Mouse (Mus musculus): ENCODE measurements at regions not wholly inside any gene's neighbourhood (a gene's known extent, or its start where the extent isn't known, plus 50 kb on each side); places are given as distances from the start of the nearest gene placed in this dataset.

DNA sequence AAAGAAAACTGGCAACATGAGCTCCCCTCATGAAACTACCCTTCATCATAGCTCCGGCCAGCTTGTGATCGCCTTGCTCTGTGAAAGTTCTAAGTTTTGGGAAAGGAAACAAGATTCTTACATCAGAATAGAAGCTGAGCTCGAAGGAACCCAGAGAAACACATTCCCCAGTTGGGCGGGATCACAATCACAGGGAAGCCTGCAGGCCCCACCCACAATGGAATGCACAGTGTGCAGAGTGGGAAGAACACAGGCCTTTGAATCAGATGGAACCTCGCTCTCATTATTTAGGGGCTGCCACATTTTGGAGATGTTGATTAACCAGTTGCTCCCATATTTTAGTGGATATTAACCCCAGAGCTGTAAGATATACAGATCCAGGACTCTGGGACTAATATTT lies 234.9 kb downstream of the Sox2 start:
- ATAC-seq (replicated peaks; ENCODE audit: insufficient number of reproducible peaks, insufficient read depth, low FRiP score, low read depth): no peak
- Histone ChIP-seq H3K4me2 (no peak overlapping the region), H3K27me3 (no peaks in the 10 kb centered on the region), H3K27ac (no peak overlapping the region), H3K36me3 (no peaks in the 10 kb centered on the region), H3K4me1 (replicated peaks) (no peaks in the 10 kb centered on the region), H3K9ac (no peak overlapping the region), H3K4me3 (no peak overlapping the region), H3K9me3 (replicated peaks) (no peaks in the 10 kb centered on the region)
- WGBS: 70% methylated on average over 5 of the region's 5 CpGs

DNA sequence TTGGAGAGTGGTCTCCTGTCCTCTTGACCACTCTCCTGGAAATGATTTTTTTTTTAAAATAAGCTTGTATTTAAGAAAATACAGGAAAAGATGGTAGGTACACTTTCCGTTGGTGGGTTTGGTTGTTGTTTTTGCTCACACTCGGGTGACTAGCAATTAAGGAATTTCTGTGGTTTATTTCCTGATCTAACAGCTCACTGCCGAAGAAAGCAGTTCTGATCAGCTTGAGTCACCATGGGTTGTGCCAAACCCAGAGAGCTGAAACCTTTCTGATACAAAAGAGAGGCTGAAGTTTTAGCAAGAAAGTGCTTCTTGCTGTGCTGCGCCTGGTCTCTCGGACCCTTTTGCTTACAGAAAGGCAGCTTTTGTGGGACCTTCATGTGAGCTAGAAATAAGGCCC lies 243.2 kb downstream of the Sox2 start:
- no peaks in the 10 kb centered on the region for H3K4me1 ChIP-seq (replicated peaks)
- no peak overlapping the region for H3K4me3 ChIP-seq
- H3K27ac ChIP-seq: no peak overlapping the region
- H3K27me3 ChIP-seq: no peaks in the 10 kb centered on the region
- no peak overlapping the region for H3K4me2 ChIP-seq
- H3K9me3 ChIP-seq (replicated peaks): no peaks in the 10 kb centered on the region
- 82% methylated on average over 5 of the region's 5 CpGs for WGBS
- H3K36me3 ChIP-seq: no peaks in the 10 kb centered on the region
- no peak overlapping the region for H3K9ac ChIP-seq
- ATAC-seq (replicated peaks; ENCODE audit: insufficient number of reproducible peaks, insufficient read depth, low FRiP score, low read depth): no peak

- Histone ChIP-seq H3K4me3 (no peak overlapping the region), H3K4me1 (replicated peaks) (peaks cover 5% of the 10 kb centered on the region), H3K27me3 (no peaks in the 10 kb centered on the region), H3K9ac (no peak overlapping the region), H3K27ac (no peak overlapping the region), H3K36me3 (no peaks in the 10 kb centered on the region), H3K9me3 (replicated peaks) (no peaks in the 10 kb centered on the region), H3K4me2 (no peak overlapping the region)
- WGBS: 78% methylated on average over 8 of the region's 8 CpGs
- ATAC-seq (replicated peaks; ENCODE audit: insufficient number of reproducible peaks, insufficient read depth, low FRiP score, low read depth): no peak
These were observed 252.9 kb downstream of the Sox2 start for GRCm38 (mm10) chr3:34903106-34903505.

DNA sequence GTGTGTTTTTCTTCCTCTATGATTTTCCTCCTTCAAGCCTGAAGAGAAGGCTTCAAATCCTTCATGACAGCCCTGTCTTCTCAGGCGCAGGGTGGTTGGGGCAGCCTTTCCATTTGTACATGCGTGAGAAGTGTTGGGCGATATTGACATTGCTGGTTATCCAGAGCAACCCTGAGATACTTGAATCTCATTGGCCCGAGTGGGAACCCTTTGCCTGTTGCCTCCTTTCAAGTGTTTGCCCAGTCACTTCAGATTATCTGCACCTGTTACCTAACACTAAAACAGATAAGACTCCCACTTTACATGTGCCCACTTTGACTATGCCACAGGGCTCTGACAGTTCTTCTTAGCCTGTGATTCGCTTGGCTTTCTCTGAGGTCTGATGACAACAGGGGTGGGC lies 258.3 kb downstream of the Sox2 start:
- Histone ChIP-seq H3K4me2 (no peak overlapping the region), H3K4me3 (no peak overlapping the region), H3K27ac (no peak overlapping the region), H3K36me3 (no peaks in the 10 kb centered on the region), H3K9ac (no peak overlapping the region), H3K27me3 (no peaks in the 10 kb centered on the region), H3K4me1 (replicated peaks) (peaks cover 7% of the 10 kb centered on the region), H3K9me3 (replicated peaks) (no peaks in the 10 kb centered on the region)
- WGBS: 52% methylated on average over 5 of the region's 5 CpGs
- ATAC-seq (replicated peaks; ENCODE audit: insufficient number of reproducible peaks, insufficient read depth, low FRiP score, low read depth): no peak

GRCm38 (mm10) chr3:34909350-34909749 lies 259.1 kb downstream of the Sox2 start:
- Histone ChIP-seq H3K4me2 (no peak overlapping the region), H3K36me3 (no peaks in the 10 kb centered on the region), H3K4me1 (replicated peaks) (peaks cover 7% of the 10 kb centered on the region), H3K27ac (no peak overlapping the region), H3K4me3 (no peak overlapping the region), H3K27me3 (no peaks in the 10 kb centered on the region), H3K9ac (no peak overlapping the region), H3K9me3 (replicated peaks) (no peaks in the 10 kb centered on the region)
- ATAC-seq (replicated peaks; ENCODE audit: insufficient number of reproducible peaks, insufficient read depth, low FRiP score, low read depth): no peak
- 77% methylated on average over 3 of the region's 3 CpGs for WGBS

- Histone ChIP-seq H3K27ac (no peak overlapping the region), H3K36me3 (no peaks in the 10 kb centered on the region), H3K9me3 (replicated peaks) (no peaks in the 10 kb centered on the region), H3K4me3 (no peak overlapping the region), H3K4me1 (replicated peaks) (no peaks in the 10 kb centered on the region), H3K4me2 (no peak overlapping the region), H3K27me3 (no peaks in the 10 kb centered on the region), H3K9ac (no peak overlapping the region)
- WGBS: 60% methylated on average over 6 of the region's 6 CpGs
- no peak for ATAC-seq (replicated peaks; ENCODE audit: insufficient number of reproducible peaks, insufficient read depth, low FRiP score, low read depth)
These were observed 268.2 kb downstream of the Sox2 start for GRCm38 (mm10) chr3:34918326-34918932.

- no peak overlapping the region for H3K27ac ChIP-seq
- H3K4me2 ChIP-seq: no peak overlapping the region
- H3K9me3 ChIP-seq (replicated peaks): no peaks in the 10 kb centered on the region
- no peaks in the 10 kb centered on the region for H3K36me3 ChIP-seq
- H3K4me1 ChIP-seq (replicated peaks): no peaks in the 10 kb centered on the region
- no peak overlapping the region for H3K9ac ChIP-seq
- no peaks in the 10 kb centered on the region for H3K27me3 ChIP-seq
- no peak for ATAC-seq (replicated peaks; ENCODE audit: insufficient number of reproducible peaks, insufficient read depth, low FRiP score, low read depth)
- WGBS: 86% methylated on average over 5 of the region's 5 CpGs
- no peak overlapping the region for H3K4me3 ChIP-seq
These were observed 270.3 kb downstream of the Sox2 start for GRCm38 (mm10) chr3:34920497-34920896.

DNA sequence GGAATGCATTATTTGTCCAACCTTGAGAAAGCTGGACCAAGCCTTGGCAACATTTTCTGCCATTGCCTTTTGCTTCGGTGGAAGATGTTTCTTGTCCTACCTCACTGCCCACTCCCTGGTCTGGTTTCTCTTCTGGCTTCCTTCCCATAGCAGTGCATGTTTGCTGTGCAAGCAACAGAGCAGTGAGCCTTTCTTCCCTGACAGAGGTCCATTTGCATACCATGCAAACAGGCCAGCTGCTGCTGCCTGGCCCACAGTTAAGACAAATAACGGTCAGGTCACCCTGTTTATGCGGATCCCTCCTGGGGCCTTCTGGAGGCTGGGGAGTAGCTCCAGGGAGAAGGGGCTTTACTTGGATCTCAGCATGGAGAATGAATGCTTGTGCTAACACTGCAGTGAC lies 299.7 kb downstream of the Sox2 start:
- 39% methylated on average over 3 of the region's 3 CpGs for WGBS
- Histone ChIP-seq H3K4me3 (no peak overlapping the region), H3K4me1 (replicated peaks) (no peaks in the 10 kb centered on the region), H3K27me3 (peaks cover 12% of the 10 kb centered on the region; the same call in 1 of the 2 replicates), H3K4me2 (no peak overlapping the region), H3K36me3 (no peaks in the 10 kb centered on the region), H3K9me3 (replicated peaks) (no peaks in the 10 kb centered on the region), H3K27ac (no peak overlapping the region), H3K9ac (no peak overlapping the region)
- no peak for ATAC-seq (replicated peaks; ENCODE audit: insufficient number of reproducible peaks, insufficient read depth, low FRiP score, low read depth)

DNA sequence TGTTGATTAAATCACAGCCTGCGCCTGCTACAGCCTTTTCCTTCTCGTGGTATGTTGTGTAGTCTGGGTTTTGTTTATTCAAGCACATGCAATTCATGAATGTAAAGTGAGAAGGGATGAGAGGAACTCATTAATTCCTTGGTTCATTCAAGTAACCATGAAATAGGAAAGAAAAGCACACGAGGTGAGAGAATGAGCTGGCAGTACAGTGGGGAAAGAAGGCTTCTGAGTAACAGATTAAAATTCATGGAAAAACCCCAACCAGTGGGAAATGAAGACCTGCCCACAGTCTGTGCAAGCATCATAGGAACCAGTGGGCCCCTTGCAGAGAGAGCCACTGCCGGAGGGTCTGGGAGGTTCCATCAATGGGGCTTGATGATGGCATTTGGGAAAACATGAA lies 306.0 kb downstream of the Sox2 start:
- WGBS: 67% methylated on average over 4 of the region's 4 CpGs
- Histone ChIP-seq H3K27me3 (peaks cover 33% of the 10 kb centered on the region), H3K9ac (no peak overlapping the region), H3K4me1 (replicated peaks) (peaks cover 5% of the 10 kb centered on the region; the same call in 1 of the 2 replicates), H3K27ac (no peak overlapping the region), H3K4me2 (no peak overlapping the region), H3K36me3 (no peaks in the 10 kb centered on the region), H3K9me3 (replicated peaks) (no peaks in the 10 kb centered on the region), H3K4me3 (no peak overlapping the region)
- no peak for ATAC-seq (replicated peaks; ENCODE audit: insufficient number of reproducible peaks, insufficient read depth, low FRiP score, low read depth)

GRCm38 (mm10) chr3:34959044-34959521 lies 308.9 kb downstream of the Sox2 start:
- ATAC-seq (replicated peaks; ENCODE audit: insufficient number of reproducible peaks, insufficient read depth, low FRiP score, low read depth): no peak; the same call in 1 of the 2 replicates
- Histone ChIP-seq H3K27me3 (peaks cover 46% of the 10 kb centered on the region), H3K9ac (no peak overlapping the region), H3K27ac (no peak overlapping the region), H3K4me3 (peak overlapping the region; percentile 16; the same call in 1 of the 2 replicates), H3K36me3 (no peaks in the 10 kb centered on the region), H3K4me1 (replicated peaks) (peaks cover 5% of the 10 kb centered on the region; the same call in 1 of the 2 replicates), H3K4me2 (peak overlapping the region; percentile 41), H3K9me3 (replicated peaks) (no peaks in the 10 kb centered on the region)
- WGBS: 25% methylated on average over 19 of the region's 19 CpGs

- H3K4me1 ChIP-seq (replicated peaks): no peaks in the 10 kb centered on the region
- no peak overlapping the region for H3K4me2 ChIP-seq
- no peak overlapping the region for H3K9ac ChIP-seq
- no peak overlapping the region for H3K4me3 ChIP-seq
- ATAC-seq (replicated peaks; ENCODE audit: insufficient number of reproducible peaks, insufficient read depth, low FRiP score, low read depth): no peak
- no peaks in the 10 kb centered on the region for H3K36me3 ChIP-seq
- 68% methylated on average over 6 of the region's 6 CpGs for WGBS
- H3K27ac ChIP-seq: no peak overlapping the region
- no peaks in the 10 kb centered on the region for H3K9me3 ChIP-seq (replicated peaks)
- peaks cover 25% of the 10 kb centered on the region for H3K27me3 ChIP-seq
These were observed 316.2 kb downstream of the Sox2 start for GRCm38 (mm10) chr3:34966442-34966841.

DNA sequence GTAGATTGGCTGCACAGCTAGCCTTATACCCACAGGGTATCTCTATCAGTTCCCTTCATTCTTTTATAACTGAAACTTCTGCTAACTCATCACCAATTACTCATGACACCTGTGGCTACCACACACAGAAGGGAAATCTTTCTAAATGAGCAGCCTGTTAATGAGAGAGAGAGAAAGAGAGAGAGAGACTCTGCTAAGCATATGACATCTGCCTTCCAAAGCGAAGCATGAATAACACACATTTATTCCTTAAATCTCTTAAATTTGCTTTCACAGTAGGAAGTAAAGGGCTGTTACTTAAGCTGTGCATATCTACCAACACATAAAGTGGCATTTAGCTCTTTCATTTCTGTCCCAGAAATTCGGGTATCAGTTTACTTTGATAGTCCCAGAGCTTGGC lies 317.7 kb downstream of the Sox2 start:
- no peak overlapping the region for H3K4me2 ChIP-seq
- peaks cover 13% of the 10 kb centered on the region for H3K27me3 ChIP-seq
- no peaks in the 10 kb centered on the region for H3K9me3 ChIP-seq (replicated peaks)
- H3K4me3 ChIP-seq: no peak overlapping the region
- no peak overlapping the region for H3K9ac ChIP-seq
- H3K27ac ChIP-seq: no peak overlapping the region
- ATAC-seq (replicated peaks; ENCODE audit: insufficient number of reproducible peaks, insufficient read depth, low FRiP score, low read depth): no peak
- H3K36me3 ChIP-seq: no peaks in the 10 kb centered on the region
- H3K4me1 ChIP-seq (replicated peaks): no peaks in the 10 kb centered on the region
- WGBS: 72% methylated on average over 2 of the region's 2 CpGs

Measured in heart, embryonic 15.5 days (tissue).